Mouse (Mus musculus) bone marrow macrophage, adult 2 months (primary cell): ENCODE results near the gene Gm49395.

Source experiments
- CTCF ChIP-seq: IDR thresholded peaks from 2 replicates; pipeline ENCODE4 v1.5.1; 2012; ENCODE audit warnings: low read depth, mild to moderate bottlenecking, low read length, moderate library complexity
- POLR2A ChIP-seq: IDR thresholded peaks from 2 replicates; pipeline ENCODE4 v1.6.1; 2012; ENCODE audit warnings: mild to moderate bottlenecking, low read depth, low read length, borderline replicate concordance

- TF ChIP-seq CTCF = no peak
- no peak for TF ChIP-seq POLR2A
Observed at GRCm38 (mm10) chr13:115127826-115128225, 26.1 kb upstream of the Gm49395 start.
